Mouse (Mus musculus) CD4-positive helper T cell, adult 2 months (primary cell): Measurements from ENCODE around the gene Dennd2c.
"Not testable (repeated sequence)": the region's sequence is repeated elsewhere in the genome, so short reads cannot be mapped to it uniquely, and the experiment has no call there.

Source experiments
- DNase-seq: peaks from one replicate; pipeline ENCODE4 v3.0.0-alpha.2; 2012; ENCODE audit warnings: low read depth, missing footprints, low spot score

The Dennd2c gene

GRCm38 (mm10) chr3:103213537-103213936, 111.1 kb downstream of the Dennd2c start:
- DNase-seq = no peak

DNA sequence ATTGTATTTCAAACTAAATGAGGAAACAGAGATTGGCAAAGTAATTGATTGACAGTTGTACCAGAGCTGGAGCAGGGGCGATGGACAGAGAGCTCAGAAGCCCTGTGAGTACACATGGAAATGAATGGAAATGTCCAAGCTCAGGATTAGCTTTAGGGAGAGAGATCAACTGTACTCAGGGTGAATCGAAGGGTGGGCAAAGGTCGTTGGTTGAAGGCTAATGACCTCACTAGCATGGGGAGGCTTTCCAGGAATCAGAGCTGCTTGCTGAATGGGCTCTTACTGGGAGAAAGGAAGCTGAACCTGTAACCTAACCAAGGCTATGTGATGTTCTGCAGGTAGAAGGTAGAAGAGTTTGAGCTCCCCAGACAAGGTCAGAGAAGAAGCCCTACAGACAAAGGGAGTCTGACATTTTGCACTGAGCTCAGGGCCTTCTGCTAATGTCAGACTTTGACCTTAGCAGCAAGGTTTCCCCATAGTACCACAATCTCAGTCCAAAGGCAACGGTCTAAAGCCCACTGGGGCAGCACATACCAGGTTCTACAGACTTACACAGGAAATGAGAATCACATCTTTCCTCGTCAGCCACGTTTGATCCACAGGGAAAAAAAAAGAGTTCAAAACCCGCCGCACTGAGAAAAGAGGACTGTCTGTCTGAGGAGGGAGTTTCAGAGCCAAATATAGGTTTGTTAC, 112.3 kb downstream of the Dennd2c start:
- no peak for DNase-seq

GRCm38 (mm10) chr3:103215399-103215798, 113.0 kb downstream of the Dennd2c start:
- DNase-seq = not testable (repeated sequence)
